Mouse (Mus musculus) limb, embryonic 10.5 days (tissue): ENCODE data around the gene Tmem104. TPM values are rescaled to one million over a fixed set of nuclear protein-coding genes. Genes with fewer than 3 reads are reported as not detected.

Experiments
- DNase-seq: peaks from one replicate; pipeline ENCODE4 v3.0.0-alpha.2; 2017; ENCODE audit warnings: low spot score
- H3K27ac ChIP-seq: fragments of 300-500 bp; sonication (generic); 2 replicates; pipeline ENCODE4 v1.5.1; 2016; ENCODE audit warnings: mild to moderate bottlenecking
- H3K27me3 ChIP-seq: fragments of 300-500 bp; sonication (generic); 2 replicates; pipeline ENCODE4 v1.6.1; 2016; ENCODE audit warnings: low read depth, mild to moderate bottlenecking; ENCODE audit not compliant: poor library complexity, severe bottlenecking
- H3K36me3 ChIP-seq: fragments of 300-500 bp; sonication (generic); 2 replicates; pipeline ENCODE4 v1.6.1; 2016; ENCODE audit warnings: mild to moderate bottlenecking, moderate library complexity
- H3K4me1 ChIP-seq: fragments of 300-500 bp; sonication (generic); 2 replicates; pipeline ENCODE4 v1.6.1; 2016
- H3K4me3 ChIP-seq: fragments of 300-500 bp; sonication (generic); 2 replicates; pipeline ENCODE4 v1.5.1; 2016; ENCODE audit warnings: mild to moderate bottlenecking, moderate library complexity
- H3K9me3 ChIP-seq: fragments of 300-500 bp; sonication (generic); replicated peaks from 2 replicates; pipeline ENCODE4 v1.6.1; 2016; ENCODE audit warnings: mild to moderate bottlenecking
- WGBS: fragments of 180-500 bp; shearing (Covaris S2); methylation state at CpG from one replicate; pipeline ENCODE4 v1.1.7; 2016; 5-methylcytosine and 5-hydroxymethylcytosine counted together
- microRNA-seq: library from miRNA; unstranded; fragments of <30 nt; microRNA quantifications from one replicate; pipeline ENCODE4, GENCODE M21; 2017
- polyA plus RNA-seq: library from polyadenylated mRNA; unstranded; fragments of >200 nt; fragmentation: Nextera tagmentation; extraction: Ambion mirVana; gene quantifications from 2 replicates; pipeline ENCODE4 v1.2.1, GENCODE M21; 2016

The Tmem104 gene
- polyA plus RNA-seq, 1 experiment from 2014 or later, result 9.8 TPM

- WGBS, result 88% methylated on average over 5 of the region's 5 CpGs
- Histone ChIP-seq H3K4me3 (no peak overlapping the region), H3K4me1 (0 out of 2 replicates have a peak, but pooled peaks cover 3% of the 10 kb centered on the region), H3K36me3 (no peaks in the 10 kb centered on the region), H3K27me3 (no peaks in the 10 kb centered on the region; the same call in 1 of the 2 replicates), H3K9me3 (no peaks in the 10 kb centered on the region), H3K27ac (no peak overlapping the region)
- DNase-seq, result no peak
Observed at GRCm38 (mm10) chr11:115287386-115287785, 100.1 kb downstream of the Tmem104 start.

GRCm38 (mm10) chr11:115288305-115288704, 101.0 kb downstream of the Tmem104 start:
- H3K4me3 ChIP-seq, result no peak overlapping the region
- H3K27me3 ChIP-seq, result no peaks in the 10 kb centered on the region; the same call in 1 of the 2 replicates
- H3K27ac ChIP-seq, result no peak overlapping the region
- 87% methylated on average over 2 of the region's 2 CpGs for WGBS
- H3K4me1 ChIP-seq, result 0 out of 2 replicates have a peak, but pooled peaks cover 3% of the 10 kb centered on the region
- no peaks in the 10 kb centered on the region for H3K9me3 ChIP-seq
- DNase-seq, result no peak
- no peaks in the 10 kb centered on the region for H3K36me3 ChIP-seq

GRCm38 (mm10) chr11:115289885-115290284, 102.6 kb downstream of the Tmem104 start:
- H3K9me3 ChIP-seq, result no peaks in the 10 kb centered on the region
- no peak overlapping the region for H3K27ac ChIP-seq
- no peaks in the 10 kb centered on the region for H3K27me3 ChIP-seq
- no peak for DNase-seq
- WGBS, result 87% methylated on average over 8 of the region's 8 CpGs
- no peak overlapping the region for H3K4me3 ChIP-seq
- H3K36me3 ChIP-seq, result no peaks in the 10 kb centered on the region
- no peaks in the 10 kb centered on the region for H3K4me1 ChIP-seq

GRCm38 (mm10) chr11:115290314-115290713, 103.0 kb downstream of the Tmem104 start:
- Histone ChIP-seq H3K4me3 (no peak overlapping the region), H3K27ac (no peak overlapping the region), H3K27me3 (no peaks in the 10 kb centered on the region), H3K36me3 (no peaks in the 10 kb centered on the region), H3K9me3 (no peaks in the 10 kb centered on the region), H3K4me1 (no peaks in the 10 kb centered on the region)
- DNase-seq, result no peak
- 90% methylated on average over 1 of the region's 1 CpGs for WGBS

GRCm38 (mm10) chr11:115290919-115291318, 103.6 kb downstream of the Tmem104 start:
- no peaks in the 10 kb centered on the region for H3K4me1 ChIP-seq
- no peaks in the 10 kb centered on the region for H3K9me3 ChIP-seq
- H3K36me3 ChIP-seq, result no peaks in the 10 kb centered on the region
- H3K4me3 ChIP-seq, result no peak overlapping the region
- 94% methylated on average over 6 of the region's 6 CpGs for WGBS
- no peak overlapping the region for H3K27ac ChIP-seq
- no peak for DNase-seq
- H3K27me3 ChIP-seq, result peaks cover 5% of the 10 kb centered on the region

GRCm38 (mm10) chr11:115291503-115291902, 104.2 kb downstream of the Tmem104 start:
- H3K36me3 ChIP-seq, result no peaks in the 10 kb centered on the region
- H3K9me3 ChIP-seq, result no peaks in the 10 kb centered on the region
- peaks cover 11% of the 10 kb centered on the region for H3K27me3 ChIP-seq
- no peak for DNase-seq
- no peak overlapping the region for H3K4me3 ChIP-seq
- H3K4me1 ChIP-seq, result no peaks in the 10 kb centered on the region
- 84% methylated on average over 10 of the region's 10 CpGs for WGBS
- no peak overlapping the region for H3K27ac ChIP-seq

GRCm38 (mm10) chr11:115292631-115293375, 105.5 kb downstream of the Tmem104 start:
- Histone ChIP-seq H3K4me3 (no peak overlapping the region), H3K27me3 (peaks cover 24% of the 10 kb centered on the region), H3K27ac (no peak overlapping the region), H3K36me3 (no peaks in the 10 kb centered on the region), H3K9me3 (no peaks in the 10 kb centered on the region), H3K4me1 (peaks cover 10% of the 10 kb centered on the region)
- no peak for DNase-seq
- WGBS, result 73% methylated on average over 14 of the region's 14 CpGs

- WGBS, result 91% methylated on average over 11 of the region's 11 CpGs
- no peaks in the 10 kb centered on the region for H3K9me3 ChIP-seq
- H3K27ac ChIP-seq, result no peak overlapping the region
- H3K4me1 ChIP-seq, result peaks cover 10% of the 10 kb centered on the region
- no peak for DNase-seq
- peaks cover 47% of the 10 kb centered on the region for H3K27me3 ChIP-seq
- H3K36me3 ChIP-seq, result no peaks in the 10 kb centered on the region
- H3K4me3 ChIP-seq, result no peak overlapping the region
Observed at GRCm38 (mm10) chr11:115295939-115296338, 108.7 kb downstream of the Tmem104 start.

Small RNAs within 50 kb of the gene (microRNA-seq; reads per million reads assigned to microRNA genes)
- not detected for gene Gm25837

Other genes starting within 250 kb of the Tmem104 start
- gene Cd300c, start 218.3 kb upstream of the Tmem104 start, polyA plus RNA-seq, result not detected in 2 replicates
- gene Cd300ld, start 197.6 kb upstream of the Tmem104 start, polyA plus RNA-seq, result not detected in 2 replicates
- 0.51 TPM in 1 of 2 replicates, not detected in the other for gene Cd300c2, start 185.6 kb upstream of the Tmem104 start, polyA plus RNA-seq
- not detected in 2 replicates for gene Cd300ld2, start 171.3 kb upstream of the Tmem104 start, polyA plus RNA-seq
- not detected in 2 replicates for gene Cd300ld4, start 160.5 kb upstream of the Tmem104 start, polyA plus RNA-seq
- gene Cd300ld5, start 149.7 kb upstream of the Tmem104 start, polyA plus RNA-seq, result not detected in 2 replicates
- not detected in 2 replicates for gene Cd300ld3, start 139.1 kb upstream of the Tmem104 start, polyA plus RNA-seq
- not detected in 2 replicates for gene Cd300e, start 125.3 kb upstream of the Tmem104 start, polyA plus RNA-seq
- 0.95 and 1.8 TPM in 2 replicates for gene Rab37, start 96.1 kb upstream of the Tmem104 start, polyA plus RNA-seq
- gene Cd300lf, start 53.5 kb upstream of the Tmem104 start, polyA plus RNA-seq, result 0.06 TPM in 1 of 2 replicates, not detected in the other
- gene Slc9a3r1, start 24.1 kb upstream of the Tmem104 start, polyA plus RNA-seq, result 30.7 and 32.2 TPM in 2 replicates
- gene Nat9, start 372 bp downstream of the Tmem104 start, polyA plus RNA-seq, result 15.6 and 22.7 TPM in 2 replicates
- gene Grin2c, start 79.8 kb downstream of the Tmem104 start, polyA plus RNA-seq, result 0.11 and 0.34 TPM in 2 replicates
- 18.2 and 19.3 TPM in 2 replicates for gene Fdxr, start 89.6 kb downstream of the Tmem104 start, polyA plus RNA-seq
- gene Fads6, start 110.2 kb downstream of the Tmem104 start, polyA plus RNA-seq, result 0.06 and 0.13 TPM in 2 replicates
- not detected in 2 replicates for gene Otop2, start 119.7 kb downstream of the Tmem104 start, polyA plus RNA-seq
- not detected in 2 replicates for gene Ush1g, start 134.6 kb downstream of the Tmem104 start, polyA plus RNA-seq
- not detected in 2 replicates for gene Otop3, start 147.2 kb downstream of the Tmem104 start, polyA plus RNA-seq
- gene Hid1, start 180.3 kb downstream of the Tmem104 start, polyA plus RNA-seq, result 2.8 and 2.9 TPM in 2 replicates
- gene Cdr2l, start 194.4 kb downstream of the Tmem104 start, polyA plus RNA-seq, result 15.2 and 16.4 TPM in 2 replicates
- 202 and 220 TPM in 2 replicates for gene Mrpl58, start 216.3 kb downstream of the Tmem104 start, polyA plus RNA-seq
- 862 and 900 TPM in 2 replicates for gene Atp5h, start 232.5 kb downstream of the Tmem104 start, polyA plus RNA-seq
- 13.6 and 18.3 TPM in 2 replicates for gene Kctd2, start 232.6 kb downstream of the Tmem104 start, polyA plus RNA-seq